Mouse (Mus musculus): ENCODE results near the gene Mpc1.

GRCm38 (mm10) chr17:8285056-8285455, 2.4 kb downstream of the Mpc1 start:
- TF ChIP-seq CTCF (IDR thresholded peaks at IDR 0.05) (no peak), POLR2A (IDR thresholded peaks at IDR 0.05; ENCODE audit: insufficient read depth, low read depth, low read length) (no peak), EP300 (IDR thresholded peaks at IDR 0.05; ENCODE audit: insufficient read depth, low read depth, low read length) (no peak)
